Mouse (Mus musculus) kidney, adult 2 months (tissue): ENCODE data around the gene Anxa6.

ENCODE experiments used
- CTCF ChIP-seq: fragments of 200-500 bp; conservative IDR thresholded peaks from 2 replicates; pipeline ENCODE4 v1.5.1; 2011; ENCODE audit warnings: low read depth, mild to moderate bottlenecking, control low read depth, low read length, moderate library complexity, mixed read lengths; ENCODE audit not compliant: insufficient read depth, insufficient read length
- POLR2A ChIP-seq: fragments of 200-500 bp; IDR thresholded peaks from one replicate; pipeline ENCODE4 v1.6.1; 2011; ENCODE audit warnings: low read depth, low read length, control low read depth

- TF ChIP-seq CTCF = no peak
- no peak for TF ChIP-seq POLR2A
Measured at GRCm38 (mm10) chr11:55008230-55008629, 25.0 kb downstream of the Anxa6 start.
